Mouse (Mus musculus): ENCODE measurements at regions not wholly inside any gene's neighbourhood (a gene's known extent, or its start where the extent isn't known, plus 50 kb on each side); places are given as distances from the start of the nearest gene placed in this dataset.

- Histone ChIP-seq H3K27me3 (ENCODE audit: control insufficient read depth, insufficient read depth, low read length) (no peaks in the 10 kb centered on the region), H3K27ac (ENCODE audit: control insufficient read depth, insufficient read depth, low read length) (no peak overlapping the region), H3K4me1 (replicated peaks; ENCODE audit: control insufficient read depth, insufficient read depth, low read length) (no peaks in the 10 kb centered on the region), H3K36me3 (ENCODE audit: control insufficient read depth, insufficient read depth, low read length) (no peaks in the 10 kb centered on the region), H3K4me3 (ENCODE audit: control insufficient read depth, insufficient read depth, low read length) (no peak overlapping the region)
- TF ChIP-seq POLR2A (IDR thresholded peaks at IDR 0.05; ENCODE audit: control insufficient read depth, extremely low read depth, insufficient read depth, low read length, poor library complexity) (no peak), CTCF (IDR thresholded peaks at IDR 0.05; ENCODE audit: borderline replicate concordance, control insufficient read depth, extremely low read depth, insufficient read depth, low read length, poor library complexity) (no peak)
- WGBS: 50% methylated on average over 6 of the region's 6 CpGs
- no peak for DNase-seq
Observed at GRCm38 (mm10) chr11:82597757-82598156, 166.4 kb downstream of the Cct6b start.

- Histone ChIP-seq H3K4me3 (ENCODE audit: control insufficient read depth, insufficient read depth, low read length) (no peak overlapping the region), H3K27me3 (ENCODE audit: control insufficient read depth, insufficient read depth, low read length) (no peaks in the 10 kb centered on the region), H3K4me1 (replicated peaks; ENCODE audit: control insufficient read depth, insufficient read depth, low read length) (no peaks in the 10 kb centered on the region), H3K36me3 (ENCODE audit: control insufficient read depth, insufficient read depth, low read length) (no peaks in the 10 kb centered on the region), H3K27ac (ENCODE audit: control insufficient read depth, insufficient read depth, low read length) (no peak overlapping the region)
- WGBS: 70% methylated on average over 3 of the region's 3 CpGs
- TF ChIP-seq POLR2A (IDR thresholded peaks at IDR 0.05; ENCODE audit: control insufficient read depth, extremely low read depth, insufficient read depth, low read length, poor library complexity): no peak
- TF ChIP-seq CTCF (IDR thresholded peaks at IDR 0.05; ENCODE audit: borderline replicate concordance, control insufficient read depth, extremely low read depth, insufficient read depth, low read length, poor library complexity): no peak
- no peak for DNase-seq
Observed at GRCm38 (mm10) chr11:82596801-82597200, 167.3 kb downstream of the Cct6b start.

- Histone ChIP-seq H3K4me1 (replicated peaks; ENCODE audit: control insufficient read depth, insufficient read depth, low read length) (no peaks in the 10 kb centered on the region), H3K27ac (ENCODE audit: control insufficient read depth, insufficient read depth, low read length) (no peak overlapping the region), H3K36me3 (ENCODE audit: control insufficient read depth, insufficient read depth, low read length) (no peaks in the 10 kb centered on the region), H3K27me3 (ENCODE audit: control insufficient read depth, insufficient read depth, low read length) (no peaks in the 10 kb centered on the region), H3K4me3 (ENCODE audit: control insufficient read depth, insufficient read depth, low read length) (no peak overlapping the region)
- TF ChIP-seq CTCF (IDR thresholded peaks at IDR 0.05; ENCODE audit: borderline replicate concordance, control insufficient read depth, extremely low read depth, insufficient read depth, low read length, poor library complexity): no peak
- no peak for TF ChIP-seq POLR2A (IDR thresholded peaks at IDR 0.05; ENCODE audit: control insufficient read depth, extremely low read depth, insufficient read depth, low read length, poor library complexity)
- no peak for DNase-seq
- WGBS: 96% methylated on average over 2 of the region's 2 CpGs
Observed at GRCm38 (mm10) chr11:82589761-82590160, 174.4 kb downstream of the Cct6b start.

- no peak overlapping the region for H3K27ac ChIP-seq (ENCODE audit: control insufficient read depth, insufficient read depth, low read length)
- H3K27me3 ChIP-seq (ENCODE audit: control insufficient read depth, insufficient read depth, low read length): no peaks in the 10 kb centered on the region
- no peaks in the 10 kb centered on the region for H3K4me1 ChIP-seq (replicated peaks; ENCODE audit: control insufficient read depth, insufficient read depth, low read length)
- no peak for DNase-seq
- no peaks in the 10 kb centered on the region for H3K36me3 ChIP-seq (ENCODE audit: control insufficient read depth, insufficient read depth, low read length)
- no peak overlapping the region for H3K4me3 ChIP-seq (ENCODE audit: control insufficient read depth, insufficient read depth, low read length)
- WGBS: 90% methylated on average over 5 of the region's 5 CpGs
- TF ChIP-seq CTCF (IDR thresholded peaks at IDR 0.05; ENCODE audit: borderline replicate concordance, control insufficient read depth, extremely low read depth, insufficient read depth, low read length, poor library complexity) (no peak), POLR2A (IDR thresholded peaks at IDR 0.05; ENCODE audit: control insufficient read depth, extremely low read depth, insufficient read depth, low read length, poor library complexity) (no peak)
Observed at GRCm38 (mm10) chr11:82588744-82589143, 175.4 kb downstream of the Cct6b start.

- TF ChIP-seq CTCF (IDR thresholded peaks at IDR 0.05; ENCODE audit: borderline replicate concordance, control insufficient read depth, extremely low read depth, insufficient read depth, low read length, poor library complexity) (no peak), POLR2A (IDR thresholded peaks at IDR 0.05; ENCODE audit: control insufficient read depth, extremely low read depth, insufficient read depth, low read length, poor library complexity) (no peak)
- no peak for DNase-seq
- no peaks in the 10 kb centered on the region for H3K4me1 ChIP-seq (replicated peaks; ENCODE audit: control insufficient read depth, insufficient read depth, low read length)
- H3K27ac ChIP-seq (ENCODE audit: control insufficient read depth, insufficient read depth, low read length): no peak overlapping the region
- no peaks in the 10 kb centered on the region for H3K36me3 ChIP-seq (ENCODE audit: control insufficient read depth, insufficient read depth, low read length)
- H3K27me3 ChIP-seq (ENCODE audit: control insufficient read depth, insufficient read depth, low read length): no peaks in the 10 kb centered on the region
- 41% methylated on average over 7 of the region's 7 CpGs for WGBS
- no peak overlapping the region for H3K4me3 ChIP-seq (ENCODE audit: control insufficient read depth, insufficient read depth, low read length)
Observed at GRCm38 (mm10) chr11:82579841-82580415, 184.2 kb downstream of the Cct6b start.

- TF ChIP-seq CTCF (IDR thresholded peaks at IDR 0.05; ENCODE audit: borderline replicate concordance, control insufficient read depth, extremely low read depth, insufficient read depth, low read length, poor library complexity): no peak
- TF ChIP-seq POLR2A (IDR thresholded peaks at IDR 0.05; ENCODE audit: control insufficient read depth, extremely low read depth, insufficient read depth, low read length, poor library complexity): no peak
- DNase-seq: no peak
- Histone ChIP-seq H3K4me3 (ENCODE audit: control insufficient read depth, insufficient read depth, low read length) (no peak overlapping the region), H3K36me3 (ENCODE audit: control insufficient read depth, insufficient read depth, low read length) (no peaks in the 10 kb centered on the region), H3K4me1 (replicated peaks; ENCODE audit: control insufficient read depth, insufficient read depth, low read length) (no peaks in the 10 kb centered on the region), H3K27ac (ENCODE audit: control insufficient read depth, insufficient read depth, low read length) (no peak overlapping the region), H3K27me3 (ENCODE audit: control insufficient read depth, insufficient read depth, low read length) (no peaks in the 10 kb centered on the region)
- 81% methylated on average over 3 of the region's 3 CpGs for WGBS
Observed at GRCm38 (mm10) chr11:82576019-82576418, 187.3 kb downstream of the Tmem132e start.

GRCm38 (mm10) chr11:82573126-82573525 lies 184.4 kb downstream of the Tmem132e start:
- Histone ChIP-seq H3K4me3 (ENCODE audit: control insufficient read depth, insufficient read depth, low read length) (no peak overlapping the region), H3K27me3 (ENCODE audit: control insufficient read depth, insufficient read depth, low read length) (no peaks in the 10 kb centered on the region), H3K36me3 (ENCODE audit: control insufficient read depth, insufficient read depth, low read length) (no peaks in the 10 kb centered on the region), H3K4me1 (replicated peaks; ENCODE audit: control insufficient read depth, insufficient read depth, low read length) (no peaks in the 10 kb centered on the region), H3K27ac (ENCODE audit: control insufficient read depth, insufficient read depth, low read length) (no peak overlapping the region)
- 60% methylated on average over 4 of the region's 4 CpGs for WGBS
- TF ChIP-seq CTCF (IDR thresholded peaks at IDR 0.05; ENCODE audit: borderline replicate concordance, control insufficient read depth, extremely low read depth, insufficient read depth, low read length, poor library complexity) (no peak), POLR2A (IDR thresholded peaks at IDR 0.05; ENCODE audit: control insufficient read depth, extremely low read depth, insufficient read depth, low read length, poor library complexity) (no peak)
- DNase-seq: no peak

Measured in thymus, adult 2 months (tissue).